8 mouse cellular contexts compared by ENCODE assay signal in the genomic region with DNA sequence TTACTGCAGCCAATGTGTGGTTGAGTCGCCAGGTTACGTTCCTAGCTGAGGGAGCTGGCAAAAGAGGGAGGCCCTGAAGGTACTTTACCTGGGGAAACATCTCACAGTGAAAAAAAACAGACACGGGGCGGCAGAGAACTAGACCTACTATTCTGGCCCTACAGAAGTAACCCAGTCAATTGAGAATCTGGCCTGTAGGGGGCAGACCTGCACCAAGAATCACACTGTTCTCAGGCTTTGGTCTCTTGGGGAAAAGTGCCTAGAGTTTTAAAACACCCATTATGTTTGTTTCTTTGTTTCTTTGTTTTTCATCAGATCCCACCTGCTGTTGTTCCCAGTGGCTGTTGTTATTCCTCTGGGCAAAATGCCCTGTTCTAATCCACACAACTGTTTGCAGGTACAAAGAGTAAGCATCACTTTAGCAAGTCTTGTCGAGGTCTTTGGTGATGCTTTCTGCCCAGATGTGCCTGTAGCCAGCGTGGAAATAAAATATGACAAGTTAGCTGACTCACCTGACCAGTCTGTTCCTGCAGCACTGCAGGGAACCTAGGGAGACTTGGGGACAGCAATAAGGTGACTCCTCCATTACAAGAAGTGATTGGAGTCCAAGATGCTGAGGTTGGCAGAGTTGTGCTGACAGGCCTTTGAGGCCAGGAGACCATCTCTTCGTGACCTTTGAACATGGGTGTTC. TPM values are rescaled to one million over a fixed set of nuclear protein-coding genes. Genes with fewer than 3 reads are reported as not detected.
DNase-seq lines count a peak whose midpoint lies in the region; ATAC-seq and TF ChIP-seq lines count a peak whose summit lies in the region.

No protein-coding gene starts in this region.

- no peaks in the 10 kb centered on the region for H3K9me3 ChIP-seq in heart, postnatal 0 days (replicated peaks; ENCODE audit: control insufficient read depth, low read length)
- no peaks in the 10 kb centered on the region for H3K9me3 ChIP-seq in liver, embryonic 14.5 days (ENCODE audit: control insufficient read depth, low read length)
- H3K9me3 ChIP-seq in neural tube, embryonic 13.5 days = no peaks in the 10 kb centered on the region

- no peaks in the 10 kb centered on the region for H3K36me3 ChIP-seq in heart, postnatal 0 days (replicated peaks; ENCODE audit: control insufficient read depth, insufficient read depth, low read length)
- no peaks in the 10 kb centered on the region for H3K36me3 ChIP-seq in liver, embryonic 14.5 days (replicated peaks; ENCODE audit: control insufficient read depth, insufficient read depth, low read depth)
- H3K36me3 ChIP-seq in neural tube, embryonic 13.5 days = no peaks in the 10 kb centered on the region

- ATAC-seq in heart, postnatal 0 days (ENCODE audit: insufficient read depth, low read depth) = peak; percentile 76
- 0 out of 2 replicates have a peak, but pooled peaks have one; percentile 17 for ATAC-seq in liver, embryonic 14.5 days (ENCODE audit: insufficient read depth)
- peak; percentile 94 for ATAC-seq in neural tube, embryonic 13.5 days (ENCODE audit: low read depth)

- no peak for TF ChIP-seq EP300 in heart, postnatal 0 days (IDR thresholded peaks at IDR 0.05; ENCODE audit: low read depth)
- TF ChIP-seq EP300 in liver, embryonic 14.5 days (IDR thresholded peaks at IDR 0.05; ENCODE audit: low read depth) = no peak

- no peaks in the 10 kb centered on the region for H3K27me3 ChIP-seq in heart, postnatal 0 days (ENCODE audit: control insufficient read depth, insufficient read depth, low read length)
- no peaks in the 10 kb centered on the region for H3K27me3 ChIP-seq in liver, embryonic 14.5 days (ENCODE audit: control insufficient read depth, insufficient read depth, low read length)
- H3K27me3 ChIP-seq in neural tube, embryonic 13.5 days = peaks cover 6% of the 10 kb centered on the region; the same call in 1 of the 2 replicates

- H3K9ac ChIP-seq in heart, postnatal 0 days (replicated peaks; ENCODE audit: low read depth, low read length) = no peak overlapping the region
- H3K9ac ChIP-seq in liver, embryonic 14.5 days (replicated peaks) = no peak overlapping the region
- H3K9ac ChIP-seq in neural tube, embryonic 13.5 days = no peak overlapping the region

- no peak overlapping the region for H3K4me2 ChIP-seq in heart, postnatal 0 days (ENCODE audit: low read depth, low read length)
- no peak overlapping the region for H3K4me2 ChIP-seq in liver, embryonic 14.5 days (ENCODE audit: low read depth)
- H3K4me2 ChIP-seq in neural tube, embryonic 13.5 days = no peak overlapping the region

- 27% methylated on average over 7 of the region's 7 CpGs for WGBS in heart, postnatal 0 days
- 30% methylated on average over 7 of the region's 7 CpGs for WGBS in liver, embryonic 14.5 days (ENCODE audit: insufficient replicate concordance)
- WGBS in neural tube, embryonic 13.5 days = 26% methylated on average over 7 of the region's 7 CpGs

- no peaks in the 10 kb centered on the region for H3K4me1 ChIP-seq in heart, postnatal 0 days (ENCODE audit: control insufficient read depth, insufficient read depth)
- peaks cover 28 to 37% of the 10 kb centered on the region in 2 experiments for H3K4me1 ChIP-seq in liver, embryonic 14.5 days (replicated peaks; ENCODE audit: control insufficient read depth in 2 of 2, insufficient read depth in 2 of 2, low read length in 1 of 2)
- H3K4me1 ChIP-seq in neural tube, embryonic 13.5 days (replicated peaks) = no peaks in the 10 kb centered on the region

- peak; percentile 87 for TF ChIP-seq CTCF in heart, postnatal 0 days (IDR thresholded peaks at IDR 0.05; ENCODE audit: low read depth)
- peak; percentile 88 for TF ChIP-seq CTCF in liver, embryonic 14.5 days (IDR thresholded peaks at IDR 0.05; ENCODE audit: low read depth)

- no peak overlapping the region for H3K27ac ChIP-seq in heart, postnatal 0 days (ENCODE audit: low read depth)
- H3K27ac ChIP-seq in liver, embryonic 14.5 days = no peak overlapping the region
- no peak overlapping the region for H3K27ac ChIP-seq in neural tube, embryonic 13.5 days (replicated peaks)

- peak; percentile 77 to 90 for DNase-seq in CD8-positive naive resting alpha-beta T cell, adult 2 months (ENCODE audit: low read depth in 2 of 2, low spot score in 2 of 2)
- DNase-seq in brain, embryonic 18.5 days (ENCODE audit: low read depth, low spot score) = peak; percentile 61
- peak; percentile 47 for DNase-seq in fibroblast of lung, adult 2 months (ENCODE audit: low read depth)
- DNase-seq in heart, postnatal 0 days (ENCODE audit: low spot score) = peak; percentile 74
- peak; percentile 89 to 98 for DNase-seq in kidney, postnatal 25 days
- peak; percentile 76 to 83 (median 80) for DNase-seq in liver, embryonic 14.5 days (ENCODE audit: low read depth in 3 of 3, low spot score in 3 of 3)
- DNase-seq in telencephalon, adult 2 months (ENCODE audit: low read depth, low spot score) = peak; percentile 53

- no peak overlapping the region for H3K4me3 ChIP-seq in heart, postnatal 0 days (ENCODE audit: low read depth, low read length)
- H3K4me3 ChIP-seq in liver, embryonic 14.5 days (ENCODE audit: insufficient read depth in 1 of 2, low read depth in 2 of 2, low read length in 2 of 2) = no peak overlapping the region
- no peak overlapping the region for H3K4me3 ChIP-seq in neural tube, embryonic 13.5 days

RNA-seq across cellular contexts. Expression of a gene that starts 38.5 kb away (rescaled TPM):
- 13.3 and 14.0 TPM in 2 replicates for total RNA-seq in heart, postnatal 0 days (2014; rRNA removed; ENCODE audit: low replicate concordance)
- polyA plus RNA-seq in heart, postnatal 0 days (2015; fragmentation: Nextera tagmentation; extraction: Ambion mirVana) = 16.9 and 17.4 TPM in 2 replicates
- polyA plus RNA-seq in liver, embryonic 14.5 days (2012; rRNA removed) = 5.1 and 6.2 TPM in 2 replicates
- 9.8 and 10.0 TPM in 2 replicates for polyA plus RNA-seq in liver, embryonic 14.5 days (2014; fragmentation: Nextera tagmentation; extraction: Ambion mirVana)
- polyA plus RNA-seq in neural tube, embryonic 13.5 days (2015; fragmentation: Nextera tagmentation; extraction: Ambion mirVana) = 40.6 and 45.8 TPM in 2 replicates

Comparison
In these comparisons a context has a peak if more than half of its experiments do, and no peak if none do; other contexts are left out.
1. ATAC-seq: peak in every context shown above with its lines; median percentile 94 in neural tube, embryonic 13.5 days; 76 in heart, postnatal 0 days; 17 in liver, embryonic 14.5 days.